Mouse (Mus musculus): Measurements from ENCODE around the gene Gas6.

GRCm38 (mm10) chr8:13446456-13446855 lies 47.8 kb downstream of the Gas6 start:
- no peak for TF ChIP-seq CTCF (IDR thresholded peaks at IDR 0.05; ENCODE audit: low read depth, low read length)
- no peak for TF ChIP-seq TAL1 (conservative IDR thresholded peaks at IDR 0.05; ENCODE audit: low read depth, low read length)

Measured in G1E (cell line).